Mouse (Mus musculus): ENCODE results near the gene Tex13c2.

Gene Tex13c2

GRCm38 (mm10) chrX:42489446-42489845 lies at the start of gene Tex13c2:
Tex13c2 (plus strand) TSS chrX:42489691.
- DNase-seq, result no peak

- no peak for DNase-seq
These were observed 39.2 kb upstream of the Tex13c2 start for GRCm38 (mm10) chrX:42450305-42450704.

GRCm38 (mm10) chrX:42453001-42453400 lies 36.5 kb upstream of the Tex13c2 start:
- DNase-seq, result no peak

- DNase-seq, result no peak
These were observed 35.0 kb upstream of the Tex13c2 start for GRCm38 (mm10) chrX:42454533-42454932.

GRCm38 (mm10) chrX:42490336-42490735 lies 845 bp downstream of the Tex13c2 start:
- no peak for DNase-seq

GRCm38 (mm10) chrX:42500538-42500937 lies 11.0 kb downstream of the Tex13c2 start:
- DNase-seq, result no peak

- DNase-seq, result no peak
These were observed 13.0 kb downstream of the Tex13c2 start, which contains the start of gene Sh2d1a for GRCm38 (mm10) chrX:42502291-42503043. Sh2d1a (plus strand) TSS chrX:42502453.

- no peak for DNase-seq
These were observed 21.6 kb downstream of the Tex13c2 start for GRCm38 (mm10) chrX:42511105-42511504.

GRCm38 (mm10) chrX:42512567-42512966 lies 23.1 kb downstream of the Tex13c2 start:
- DNase-seq, result no peak

GRCm38 (mm10) chrX:42522868-42523267 lies 33.4 kb downstream of the Tex13c2 start:
- DNase-seq, result no peak

- DNase-seq, result no peak
These were observed 41.2 kb downstream of the Tex13c2 start for GRCm38 (mm10) chrX:42530703-42531102.

GRCm38 (mm10) chrX:42540030-42540755 lies 50.7 kb downstream of the Tex13c2 start:
- DNase-seq, result no peak

GRCm38 (mm10) chrX:42540756-42541053 lies 51.2 kb downstream of the Tex13c2 start:
- peak; percentile 8 for DNase-seq
